Mouse (Mus musculus) midbrain, embryonic 13.5 days (tissue): Measurements from ENCODE around the gene Ccdc9. TPM values are rescaled to one million over a fixed set of nuclear protein-coding genes. Genes with fewer than 3 reads are reported as not detected.
"Not testable (repeated sequence)": the region's sequence is repeated elsewhere in the genome, so short reads cannot be mapped to it uniquely, and the experiment has no call there.

Experiments
- ATAC-seq: fragments of 200-750 bp; cut with Nextera tagmentation; 2 replicates; pipeline ENCODE4 v1.8.0; 2017; ENCODE audit warnings: mild to moderate bottlenecking, moderate TSS enrichment, moderate library complexity
- H3K27ac ChIP-seq: fragments of 300-500 bp; sonication (generic); 2 replicates; pipeline ENCODE4 v1.5.1; 2015; ENCODE audit warnings: inconsistent platforms, mild to moderate bottlenecking, moderate library complexity
- H3K27me3 ChIP-seq: fragments of 300-500 bp; sonication (generic); 2 replicates; pipeline ENCODE4 v1.6.1; 2015; ENCODE audit warnings: mild to moderate bottlenecking, inconsistent platforms
- H3K36me3 ChIP-seq: fragments of 300-500 bp; sonication (generic); 2 replicates; pipeline ENCODE4 v1.6.1; 2015; ENCODE audit warnings: mild to moderate bottlenecking, inconsistent platforms
- H3K4me1 ChIP-seq: fragments of 300-500 bp; sonication (generic); replicated peaks from 2 replicates; pipeline ENCODE4 v1.6.1; 2015; ENCODE audit warnings: inconsistent platforms
- H3K4me2 ChIP-seq: fragments of 300-500 bp; sonication (generic); replicated peaks from 2 replicates; pipeline ENCODE4 v1.6.1; 2015; ENCODE audit warnings: moderate library complexity, mild to moderate bottlenecking, inconsistent platforms
- H3K4me3 ChIP-seq: fragments of 300-500 bp; sonication (generic); replicated peaks from 2 replicates; pipeline ENCODE4 v1.5.1; 2015; ENCODE audit warnings: mild to moderate bottlenecking, inconsistent platforms
- H3K9ac ChIP-seq: fragments of 300-500 bp; sonication (generic); replicated peaks from 2 replicates; pipeline ENCODE4 v1.6.1; 2015; ENCODE audit warnings: mild to moderate bottlenecking, inconsistent platforms
- H3K9me3 ChIP-seq: fragments of 300-500 bp; sonication (generic); 2 replicates; pipeline ENCODE4 v1.6.1; 2016; ENCODE audit warnings: mild to moderate bottlenecking, inconsistent platforms
- WGBS: fragments of 180-500 bp; shearing (Covaris S2); methylation state at CpG from one replicate; pipeline ENCODE4 v1.1.7; 2015; 5-methylcytosine and 5-hydroxymethylcytosine counted together
- polyA plus RNA-seq: library from polyadenylated mRNA; unstranded; fragments of >200 nt; fragmentation: Nextera tagmentation; extraction: Ambion mirVana; gene quantifications from 2 replicates; pipeline ENCODE4 v1.2.1, GENCODE M21; 2015

Ccdc9 gene
- polyA plus RNA-seq, 1 experiment from 2014 or later = 39.4 TPM

GRCm38 (mm10) chr7:16261097-16261496 is 25.5 kb downstream of the Ccdc9 start:
- no peak overlapping the region for H3K27ac ChIP-seq
- no peaks in the 10 kb centered on the region for H3K27me3 ChIP-seq
- H3K4me2 ChIP-seq = no peak overlapping the region
- no peak for ATAC-seq
- WGBS = 94% methylated on average over 1 of the region's 1 CpGs
- H3K36me3 ChIP-seq = no peaks in the 10 kb centered on the region
- no peaks in the 10 kb centered on the region; the same call in 1 of the 2 replicates for H3K9me3 ChIP-seq
- no peaks in the 10 kb centered on the region for H3K4me1 ChIP-seq
- H3K9ac ChIP-seq = no peak overlapping the region
- H3K4me3 ChIP-seq = no peak overlapping the region

- 85% methylated on average over 5 of the region's 5 CpGs for WGBS
- ATAC-seq = no peak
Measured at GRCm38 (mm10) chr7:16259110-16259590, 27.4 kb downstream of the Ccdc9 start, which contains the start of gene C5ar1. Gene C5ar1, minus strand, starts transcription at chr7:16259540.

GRCm38 (mm10) chr7:16257830-16258229 is 28.8 kb downstream of the Ccdc9 start:
- no peaks in the 10 kb centered on the region for H3K9me3 ChIP-seq
- no peak overlapping the region for H3K4me2 ChIP-seq
- no peaks in the 10 kb centered on the region for H3K36me3 ChIP-seq
- ATAC-seq = no peak
- 84% methylated on average over 11 of the region's 11 CpGs for WGBS
- H3K4me3 ChIP-seq = no peak overlapping the region
- no peaks in the 10 kb centered on the region for H3K27me3 ChIP-seq
- H3K4me1 ChIP-seq = no peaks in the 10 kb centered on the region
- H3K9ac ChIP-seq = no peak overlapping the region
- no peak overlapping the region for H3K27ac ChIP-seq

More at GRCm38 (mm10) chr7:16259110-16259590, 27.4 kb downstream of the Ccdc9 start, which contains the start of gene C5ar1:
- Histone ChIP-seq H3K9me3 (no peaks in the 10 kb centered on the region; the same call in 1 of the 2 replicates), H3K4me1 (no peaks in the 10 kb centered on the region), H3K27me3 (no peaks in the 10 kb centered on the region), H3K4me3 (no peak within 1 kb of the TSS), H3K9ac (no peak within 1 kb of the TSS), H3K27ac (no peak within 1 kb of the TSS), H3K36me3 (no peaks in the 10 kb centered on the region), H3K4me2 (no peak within 1 kb of the TSS)

- H3K36me3 ChIP-seq, H3K9me3 ChIP-seq, H3K4me1 ChIP-seq, H3K4me2 ChIP-seq, H3K9ac ChIP-seq, ATAC-seq, H3K27me3 ChIP-seq, H3K27ac ChIP-seq, H3K4me3 ChIP-seq: not testable (repeated sequence)
- WGBS = 76% methylated on average over 4 of the region's 4 CpGs
Measured at GRCm38 (mm10) chr7:16255963-16256362, 30.6 kb downstream of the Ccdc9 start.

GRCm38 (mm10) chr7:16254195-16254594 is 32.4 kb downstream of the Ccdc9 start:
- ATAC-seq = no peak
- H3K27me3 ChIP-seq = no peaks in the 10 kb centered on the region
- 73% methylated on average over 4 of the region's 4 CpGs for WGBS
- H3K9ac ChIP-seq = no peak overlapping the region
- no peak overlapping the region for H3K4me2 ChIP-seq
- H3K9me3 ChIP-seq = no peaks in the 10 kb centered on the region
- no peak overlapping the region for H3K4me3 ChIP-seq
- H3K36me3 ChIP-seq = no peaks in the 10 kb centered on the region
- no peaks in the 10 kb centered on the region for H3K4me1 ChIP-seq
- no peak overlapping the region for H3K27ac ChIP-seq

GRCm38 (mm10) chr7:16250687-16251086 is 35.9 kb downstream of the Ccdc9 start:
- Histone ChIP-seq H3K27me3 (no peaks in the 10 kb centered on the region), H3K27ac (no peak overlapping the region), H3K4me3 (no peak overlapping the region), H3K36me3 (no peaks in the 10 kb centered on the region), H3K9me3 (no peaks in the 10 kb centered on the region), H3K4me2 (no peak overlapping the region), H3K9ac (no peak overlapping the region), H3K4me1 (no peaks in the 10 kb centered on the region)
- WGBS = 88% methylated on average over 5 of the region's 5 CpGs
- ATAC-seq = no peak

GRCm38 (mm10) chr7:16245958-16246357 is 40.6 kb downstream of the Ccdc9 start:
- H3K4me2 ChIP-seq = no peak overlapping the region
- no peaks in the 10 kb centered on the region for H3K4me1 ChIP-seq
- H3K36me3 ChIP-seq = no peaks in the 10 kb centered on the region
- H3K27me3 ChIP-seq = no peaks in the 10 kb centered on the region
- 79% methylated on average over 2 of the region's 4 CpGs for WGBS
- H3K4me3 ChIP-seq = no peak overlapping the region
- H3K9ac ChIP-seq = no peak overlapping the region
- H3K27ac ChIP-seq = no peak overlapping the region
- ATAC-seq = no peak
- H3K9me3 ChIP-seq = no peaks in the 10 kb centered on the region

GRCm38 (mm10) chr7:16244067-16244466 is 42.5 kb downstream of the Ccdc9 start, which contains the start of gene C5ar2:
Gene C5ar2, minus strand, starts transcription at chr7:16244154.
- no peak for ATAC-seq
- no peak within 1 kb of the TSS for H3K9ac ChIP-seq
- no peak within 1 kb of the TSS for H3K27ac ChIP-seq
- H3K4me3 ChIP-seq = no peak within 1 kb of the TSS
- H3K4me2 ChIP-seq = no peak within 1 kb of the TSS
- 87% methylated on average over 5 of the region's 5 CpGs for WGBS
- H3K36me3 ChIP-seq = no peaks in the 10 kb centered on the region
- H3K9me3 ChIP-seq = no peaks in the 10 kb centered on the region
- no peaks in the 10 kb centered on the region for H3K27me3 ChIP-seq
- no peaks in the 10 kb centered on the region for H3K4me1 ChIP-seq

GRCm38 (mm10) chr7:16242198-16242597 is 44.4 kb downstream of the Ccdc9 start:
- H3K4me3 ChIP-seq = no peak overlapping the region
- no peak overlapping the region for H3K27ac ChIP-seq
- ATAC-seq = no peak
- no peak overlapping the region for H3K9ac ChIP-seq
- H3K9me3 ChIP-seq = no peaks in the 10 kb centered on the region
- no peaks in the 10 kb centered on the region for H3K36me3 ChIP-seq
- no peak overlapping the region for H3K4me2 ChIP-seq
- H3K4me1 ChIP-seq = no peaks in the 10 kb centered on the region
- WGBS = 85% methylated on average over 6 of the region's 6 CpGs
- no peaks in the 10 kb centered on the region for H3K27me3 ChIP-seq

- Histone ChIP-seq H3K27me3 (no peaks in the 10 kb centered on the region), H3K36me3 (no peaks in the 10 kb centered on the region), H3K27ac (no peak overlapping the region), H3K4me3 (no peak overlapping the region), H3K9ac (no peak overlapping the region), H3K9me3 (no peaks in the 10 kb centered on the region), H3K4me2 (no peak overlapping the region), H3K4me1 (no peaks in the 10 kb centered on the region)
- ATAC-seq = no peak
- 68% methylated on average over 11 of the region's 11 CpGs for whole genome bisulfite sequencing
Measured at GRCm38 (mm10) chr7:16241787-16242186, 44.8 kb downstream of the Ccdc9 start.

GRCm38 (mm10) chr7:16240978-16241303 is 45.7 kb downstream of the Ccdc9 start:
- Histone ChIP-seq H3K27ac (no peak overlapping the region), H3K4me2 (no peak overlapping the region), H3K9me3 (no peaks in the 10 kb centered on the region), H3K9ac (no peak overlapping the region), H3K36me3 (no peaks in the 10 kb centered on the region), H3K4me1 (no peaks in the 10 kb centered on the region), H3K27me3 (no peaks in the 10 kb centered on the region), H3K4me3 (no peak overlapping the region)
- ATAC-seq = no peak
- 93% methylated on average over 1 of the region's 1 CpGs for WGBS

- Histone ChIP-seq H3K9me3 (no peaks in the 10 kb centered on the region), H3K9ac (no peak overlapping the region), H3K36me3 (no peaks in the 10 kb centered on the region), H3K4me1 (no peaks in the 10 kb centered on the region), H3K4me3 (no peak overlapping the region), H3K27ac (no peak overlapping the region), H3K4me2 (no peak overlapping the region), H3K27me3 (no peaks in the 10 kb centered on the region)
- ATAC-seq = no peak
- 81% methylated on average over 7 of the region's 7 CpGs for WGBS
Measured at GRCm38 (mm10) chr7:16240281-16240977, 46.2 kb downstream of the Ccdc9 start.

- no peaks in the 10 kb centered on the region for H3K27me3 ChIP-seq
- WGBS = 69% methylated on average over 9 of the region's 9 CpGs
Measured at GRCm38 (mm10) chr7:16239554-16239997, 47.0 kb downstream of the Ccdc9 start.

More at GRCm38 (mm10) chr7:16239554-16239997, 47.0 kb downstream of the Ccdc9 start:
- Histone ChIP-seq H3K9me3 (no peaks in the 10 kb centered on the region), H3K27ac (no peak overlapping the region), H3K9ac (no peak overlapping the region), H3K36me3 (no peaks in the 10 kb centered on the region), H3K4me1 (no peaks in the 10 kb centered on the region), H3K4me2 (no peak overlapping the region), H3K4me3 (no peak overlapping the region)
- ATAC-seq = no peak
